Mouse (Mus musculus) heart, adult 2 months (tissue): ENCODE results near the gene Sdccag8. TPM values are rescaled to one million over a fixed set of nuclear protein-coding genes. Genes with fewer than 3 reads are reported as not detected.

Experiments
- DNase-seq, 2 experiments: peaks; one replicate each; pipeline ENCODE4 v3.0.0; 2021
- H3K27ac ChIP-seq: fragments of 200-600 bp; 2 replicates; pipeline ENCODE4 v1.8.1; 2022
- H3K27me3 ChIP-seq: fragments of 200-500 bp; 2 replicates; pipeline ENCODE4 v1.6.1; 2012; ENCODE audit warnings: mild to moderate bottlenecking, low read length, inconsistent platforms, mixed read lengths; ENCODE audit not compliant: control insufficient read depth, insufficient read depth
- H3K36me3 ChIP-seq: fragments of 200-500 bp; 2 replicates; pipeline ENCODE4 v1.6.1; 2012; ENCODE audit warnings: low read length, inconsistent platforms; ENCODE audit not compliant: control insufficient read depth, insufficient read depth
- H3K4me1 ChIP-seq: fragments of 200-500 bp; 2 replicates; pipeline ENCODE4 v1.6.1; 2011; ENCODE audit warnings: low read length; ENCODE audit not compliant: control insufficient read depth, insufficient read depth
- H3K4me3 ChIP-seq: fragments of 200-600 bp; 2 replicates; pipeline ENCODE4 v1.8.1; 2022
- H3K79me2 ChIP-seq: fragments of 200-500 bp; replicated peaks from 2 replicates; pipeline ENCODE4 v1.6.1; 2012; ENCODE audit warnings: mild to moderate bottlenecking, inconsistent platforms, low read length, moderate library complexity, mixed read lengths; ENCODE audit not compliant: control insufficient read depth, insufficient read depth
- H3K9ac ChIP-seq: fragments of 200-500 bp; 2 replicates; pipeline ENCODE4 v1.6.1; 2012; ENCODE audit warnings: low read depth, mild to moderate bottlenecking, control low read depth, inconsistent platforms, low read length, mixed read lengths
- CTCF ChIP-seq: fragments of 200-600 bp; IDR thresholded peaks from 2 replicates; pipeline ENCODE4 v1.8.1; 2022; ENCODE audit warnings: antibody characterized with exemption, mild to moderate bottlenecking, moderate library complexity
- EP300 ChIP-seq: fragments of 200-500 bp; IDR thresholded peaks from 2 replicates; pipeline ENCODE4 v1.6.1; 2011; ENCODE audit warnings: low read depth, low read length, control low read depth; ENCODE audit not compliant: insufficient read depth
- POLR2A ChIP-seq: fragments of 200-500 bp; IDR thresholded peaks from 2 replicates; pipeline ENCODE4 v1.6.1; 2011; ENCODE audit warnings: mild to moderate bottlenecking, low read depth, low read length, control low read depth; ENCODE audit not compliant: insufficient read depth
- WGBS: fragments of 180-500 bp; shearing (Covaris S2); methylation state at CpG from one replicate; pipeline ENCODE4 v1.1.7; 2018; 5-methylcytosine and 5-hydroxymethylcytosine counted together
- intact Hi-C: fragments of 180-260 bp; cut with DNase I; formaldehyde crosslinking; loops from one replicate; pipeline ENCODE4 v1.15.1; 2025
- polyA plus RNA-seq: library from polyadenylated mRNA; depleted of rRNA; stranded (reverse); fragments of >200 nt; gene quantifications from 2 replicates; pipeline ENCODE4 v1.2.3, GENCODE M21; 2012
- total RNA-seq, 2 experiments: library from RNA; stranded (reverse); gene quantifications; 2 replicates each; pipeline ENCODE4 v1.2.3; 2021

Gene Sdccag8
- total and polyA plus RNA-seq, 3 experiments, result 2.6 to 4.6 (median 3.5) TPM

DNA sequence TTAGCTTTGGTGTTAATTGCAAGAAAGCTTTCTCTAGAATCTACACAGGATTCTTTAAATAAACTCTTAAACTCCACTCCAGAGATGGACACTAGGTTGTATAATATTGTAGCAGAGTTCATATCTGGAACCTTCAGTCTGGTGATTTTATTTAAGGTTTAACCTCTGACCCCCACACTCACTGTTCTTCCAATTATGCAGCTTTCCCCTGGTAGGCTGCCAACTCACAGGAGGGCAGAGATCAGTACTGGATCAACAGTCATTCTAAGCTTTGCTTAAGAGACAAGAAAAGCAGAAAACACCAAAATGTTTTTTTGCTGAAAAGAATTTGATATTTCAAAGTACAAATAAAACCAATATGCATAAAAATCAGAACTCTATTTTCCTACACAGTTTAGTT is 231.4 kb downstream of the Sdccag8 start:
- H3K4me3 ChIP-seq, result no peak overlapping the region
- no peaks in the 10 kb centered on the region for H3K27me3 ChIP-seq
- no peak overlapping the region for H3K9ac ChIP-seq
- H3K4me1 ChIP-seq, result no peaks in the 10 kb centered on the region
- TF ChIP-seq POLR2A (no peak), CTCF (no peak), EP300 (no peak)
- intact Hi-C loops, result no loop called here
- peaks cover under 1% of the 10 kb centered on the region; the same call in 1 of the 2 replicates for H3K36me3 ChIP-seq
- H3K27ac ChIP-seq, result no peak overlapping the region
- no peak for DNase-seq
- no peaks in the 10 kb centered on the region for H3K79me2 ChIP-seq

DNA sequence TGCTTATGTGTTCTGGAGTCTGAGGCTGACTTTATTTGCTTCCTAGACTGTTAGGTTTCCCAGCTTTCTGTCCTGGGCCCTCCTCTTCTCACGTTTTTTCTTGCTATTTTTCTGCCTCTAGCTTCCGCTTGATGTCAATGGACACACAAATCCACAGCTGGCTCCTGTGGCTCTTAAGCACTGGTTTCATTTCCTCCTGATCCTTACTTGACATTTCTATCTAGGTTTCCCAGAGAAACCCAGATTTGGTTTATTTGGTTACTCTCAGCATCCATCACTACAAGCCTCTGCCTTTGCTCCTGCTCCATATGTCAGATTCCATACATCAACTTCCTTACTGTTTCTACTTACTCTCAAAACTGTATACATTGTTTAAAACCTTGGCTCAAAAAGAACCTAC is 232.5 kb downstream of the Sdccag8 start:
- DNase-seq, result no peak
- H3K36me3 ChIP-seq, result no peaks in the 10 kb centered on the region
- H3K4me3 ChIP-seq, result no peak overlapping the region
- H3K9ac ChIP-seq, result no peak overlapping the region
- 79% methylated on average over 2 of the region's 2 CpGs for WGBS
- intact Hi-C loops, result no loop called here
- no peaks in the 10 kb centered on the region for H3K4me1 ChIP-seq
- no peak overlapping the region for H3K27ac ChIP-seq
- H3K79me2 ChIP-seq, result no peaks in the 10 kb centered on the region
- H3K27me3 ChIP-seq, result no peaks in the 10 kb centered on the region
- TF ChIP-seq CTCF (no peak), POLR2A (no peak), EP300 (no peak)

DNA sequence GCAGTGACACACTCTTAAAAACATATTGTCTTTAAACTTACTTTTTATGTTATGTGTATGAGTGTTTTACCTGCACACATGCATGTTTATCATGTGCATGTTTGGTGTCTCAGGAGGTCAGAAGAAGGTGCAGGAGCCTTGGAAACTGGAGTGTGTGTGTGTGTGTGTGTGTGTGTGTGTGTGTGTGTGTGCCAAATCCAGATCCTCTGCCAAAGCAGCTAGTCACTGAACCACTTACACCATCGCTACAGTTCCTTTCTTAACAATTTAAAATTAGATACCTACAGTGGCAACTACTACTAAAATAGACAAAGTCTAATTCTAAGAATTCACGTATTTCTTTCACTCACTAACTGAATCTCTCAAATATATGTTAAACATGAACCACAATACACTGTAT is 234.3 kb downstream of the Sdccag8 start:
- no peak for DNase-seq
- Histone ChIP-seq H3K79me2 (no peaks in the 10 kb centered on the region), H3K4me1 (no peaks in the 10 kb centered on the region), H3K27ac (no peak overlapping the region), H3K27me3 (no peaks in the 10 kb centered on the region), H3K4me3 (no peak overlapping the region), H3K9ac (no peak overlapping the region), H3K36me3 (no peaks in the 10 kb centered on the region)
- intact Hi-C loops, result no loop called here
- no peak for TF ChIP-seq EP300
- no peak for TF ChIP-seq POLR2A
- no peak for TF ChIP-seq CTCF
- WGBS, result 77% methylated on average over 2 of the region's 2 CpGs

DNA sequence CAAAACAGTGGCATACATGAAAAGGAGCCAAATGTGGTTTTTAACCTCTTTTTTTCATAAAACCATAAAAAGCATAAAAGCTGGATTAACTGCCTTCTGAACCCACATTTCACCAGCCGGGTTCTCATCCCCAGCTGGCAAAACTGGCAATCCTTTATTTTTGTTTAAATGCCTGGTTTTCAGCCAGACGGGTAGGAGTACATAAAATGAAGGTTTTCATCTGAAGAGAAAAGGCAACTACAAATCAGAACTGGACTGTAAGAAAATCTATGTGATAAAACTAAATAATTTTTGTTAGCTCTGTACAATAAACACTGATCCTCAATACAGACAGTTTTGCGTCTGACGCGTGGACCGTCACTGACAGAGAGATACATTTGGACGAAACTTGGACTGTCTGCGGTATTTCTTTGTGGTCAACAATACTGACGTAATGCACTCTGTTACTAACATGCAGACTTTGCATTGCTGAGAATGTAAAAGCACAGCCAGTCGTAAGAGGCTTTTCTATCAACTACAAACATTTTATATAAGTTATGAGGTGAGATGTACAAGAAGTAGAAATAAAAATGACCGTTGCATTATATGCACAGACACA is 237.0 kb downstream of the Sdccag8 start:
- no peak overlapping the region for H3K4me3 ChIP-seq
- no peak for DNase-seq
- WGBS, result 96% methylated on average over 11 of the region's 11 CpGs
- no peaks in the 10 kb centered on the region for H3K27me3 ChIP-seq
- no peaks in the 10 kb centered on the region for H3K36me3 ChIP-seq
- intact Hi-C loops, result no loop called here
- H3K4me1 ChIP-seq, result no peaks in the 10 kb centered on the region
- no peak overlapping the region for H3K27ac ChIP-seq
- TF ChIP-seq EP300 (no peak), CTCF (no peak), POLR2A (no peak)
- no peaks in the 10 kb centered on the region for H3K79me2 ChIP-seq
- H3K9ac ChIP-seq, result no peak overlapping the region

DNA sequence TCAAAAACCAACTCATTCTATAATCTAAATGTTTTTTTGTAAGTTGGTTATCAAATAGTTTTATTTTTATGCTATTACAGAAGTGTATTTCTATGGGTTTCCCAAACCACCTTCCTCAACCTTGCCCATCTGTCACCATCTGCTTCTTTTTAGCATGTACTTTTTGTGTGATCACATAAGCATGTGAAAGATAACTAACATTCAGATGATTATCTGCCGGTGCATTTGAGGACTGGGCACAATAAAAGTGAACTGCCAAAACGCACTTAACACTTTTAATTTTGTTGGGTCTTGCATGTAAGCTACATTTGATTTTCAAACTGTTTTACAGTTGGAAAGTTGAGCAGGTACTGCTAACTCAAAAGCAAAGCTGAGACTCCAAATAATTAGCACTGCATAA is 240.4 kb downstream of the Sdccag8 start:
- Histone ChIP-seq H3K79me2 (no peaks in the 10 kb centered on the region), H3K27ac (no peak overlapping the region), H3K4me3 (no peak overlapping the region), H3K27me3 (no peaks in the 10 kb centered on the region), H3K36me3 (no peaks in the 10 kb centered on the region), H3K4me1 (no peaks in the 10 kb centered on the region), H3K9ac (no peak overlapping the region)
- TF ChIP-seq POLR2A, result no peak
- TF ChIP-seq CTCF, result no peak
- TF ChIP-seq EP300, result no peak
- no peak for DNase-seq
- 85% methylated on average over 2 of the region's 2 CpGs for WGBS
- intact Hi-C loops, result no loop called here

DNA sequence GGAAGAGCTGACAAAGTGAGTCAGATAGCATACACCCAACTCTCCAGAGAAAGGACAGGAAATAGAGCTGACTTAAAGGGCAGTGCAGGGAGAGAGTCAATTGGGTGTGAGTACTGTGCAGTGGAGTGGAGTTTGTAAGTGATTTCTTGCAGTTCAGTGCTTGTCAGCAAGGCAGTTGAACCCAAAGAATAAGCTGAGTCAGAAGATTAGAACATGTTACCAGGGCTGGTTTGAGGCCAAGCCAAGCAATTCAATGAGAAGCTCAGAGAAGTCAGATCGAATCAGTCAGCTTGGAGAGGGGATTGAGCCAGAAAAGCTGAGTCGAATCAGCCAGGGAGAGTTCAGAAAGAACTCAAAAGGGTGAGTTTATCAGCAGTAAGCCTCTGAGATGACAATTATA is 247.3 kb downstream of the Sdccag8 start:
- 66% methylated on average over 2 of the region's 2 CpGs for WGBS
- no peaks in the 10 kb centered on the region; the same call in 1 of the 2 replicates for H3K36me3 ChIP-seq
- no peaks in the 10 kb centered on the region for H3K4me1 ChIP-seq
- DNase-seq, result no peak
- H3K4me3 ChIP-seq, result no peak overlapping the region
- no peaks in the 10 kb centered on the region for H3K27me3 ChIP-seq
- intact Hi-C loops, result no loop called here
- H3K27ac ChIP-seq, result no peak overlapping the region
- H3K79me2 ChIP-seq, result no peaks in the 10 kb centered on the region
- TF ChIP-seq EP300 (no peak), POLR2A (no peak), CTCF (no peak)
- no peak overlapping the region for H3K9ac ChIP-seq

DNA sequence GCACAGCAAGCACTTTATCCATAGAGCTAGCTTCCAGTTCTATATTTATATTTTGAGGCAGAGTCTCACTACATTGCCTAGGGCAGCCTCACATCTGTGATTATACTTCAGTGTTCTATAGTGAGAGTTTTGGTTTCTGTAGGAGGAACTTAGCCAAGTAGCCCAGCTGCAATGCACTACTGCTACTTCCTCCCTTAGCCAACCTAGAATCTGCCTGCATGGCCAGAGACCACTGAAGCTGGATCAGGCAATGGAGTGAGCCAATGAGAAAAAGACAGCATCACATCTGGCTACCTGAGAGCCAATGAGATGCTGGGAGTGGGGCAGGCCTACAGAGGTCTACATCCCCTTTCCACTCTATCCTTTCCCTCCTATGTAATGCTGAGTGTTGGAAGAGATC is 251.3 kb downstream of the Sdccag8 start:
- no peak for DNase-seq
- Histone ChIP-seq H3K79me2 (no peaks in the 10 kb centered on the region), H3K4me1 (no peaks in the 10 kb centered on the region), H3K9ac (no peak overlapping the region), H3K27me3 (no peaks in the 10 kb centered on the region), H3K4me3 (no peak overlapping the region), H3K27ac (no peak overlapping the region), H3K36me3 (no peaks in the 10 kb centered on the region; the same call in 1 of the 2 replicates)
- TF ChIP-seq EP300, result no peak
- no peak for TF ChIP-seq POLR2A
- no peak for TF ChIP-seq CTCF
- intact Hi-C loops, result no loop called here
